Mouse (Mus musculus) liver, embryonic 13.5 days (tissue): Measurements from ENCODE around the gene Sppl2c. TPM values are rescaled to one million over a fixed set of nuclear protein-coding genes. Genes with fewer than 3 reads are reported as not detected.

Source experiments
- ATAC-seq: fragments of 200-750 bp; cut with Nextera tagmentation; 2 replicates; pipeline ENCODE4 v1.8.0; 2017; ENCODE audit warnings: low read depth, mild to moderate bottlenecking, moderate number of reproducible peaks, moderate library complexity
- DNase-seq: peaks from one replicate; pipeline ENCODE4 v3.0.0; 2022
- H3K27ac ChIP-seq: fragments of 300-500 bp; sonication (generic); 2 replicates; pipeline ENCODE4 v1.5.1; 2015; ENCODE audit warnings: moderate library complexity, mild to moderate bottlenecking, inconsistent platforms
- H3K27me3 ChIP-seq: fragments of 300-500 bp; sonication (generic); 2 replicates; pipeline ENCODE4 v1.6.1; 2015; ENCODE audit warnings: mild to moderate bottlenecking, inconsistent platforms
- H3K36me3 ChIP-seq: fragments of 300-500 bp; sonication (generic); 2 replicates; pipeline ENCODE4 v1.6.1; 2015; ENCODE audit warnings: mild to moderate bottlenecking, inconsistent platforms
- H3K4me1 ChIP-seq: fragments of 300-500 bp; sonication (generic); replicated peaks from 2 replicates; pipeline ENCODE4 v1.6.1; 2015; ENCODE audit warnings: inconsistent platforms
- H3K4me2 ChIP-seq: fragments of 300-500 bp; sonication (generic); 2 replicates; pipeline ENCODE4 v1.6.1; 2015; ENCODE audit warnings: inconsistent platforms, mild to moderate bottlenecking, moderate library complexity
- H3K4me3 ChIP-seq: fragments of 300-500 bp; sonication (generic); replicated peaks from 2 replicates; pipeline ENCODE4 v1.5.1; 2015; ENCODE audit warnings: mild to moderate bottlenecking, inconsistent platforms
- H3K9ac ChIP-seq: fragments of 300-500 bp; sonication (generic); 2 replicates; pipeline ENCODE4 v1.6.1; 2015; ENCODE audit warnings: mild to moderate bottlenecking, inconsistent platforms
- H3K9me3 ChIP-seq: fragments of 300-500 bp; sonication (generic); replicated peaks from 2 replicates; pipeline ENCODE4 v1.6.1; 2016; ENCODE audit warnings: inconsistent platforms
- WGBS: fragments of 180-500 bp; shearing (Covaris S2); methylation state at CpG from one replicate; pipeline ENCODE4 v1.1.7; 2015; ENCODE audit not compliant: insufficient replicate concordance; 5-methylcytosine and 5-hydroxymethylcytosine counted together
- polyA plus RNA-seq: library from polyadenylated mRNA; unstranded; fragments of >200 nt; fragmentation: Nextera tagmentation; extraction: Ambion mirVana; gene quantifications from 2 replicates; pipeline ENCODE4 v1.2.1, GENCODE M21; 2015

Sppl2c gene
- polyA plus RNA-seq: not detected in 2 replicates

DNA sequence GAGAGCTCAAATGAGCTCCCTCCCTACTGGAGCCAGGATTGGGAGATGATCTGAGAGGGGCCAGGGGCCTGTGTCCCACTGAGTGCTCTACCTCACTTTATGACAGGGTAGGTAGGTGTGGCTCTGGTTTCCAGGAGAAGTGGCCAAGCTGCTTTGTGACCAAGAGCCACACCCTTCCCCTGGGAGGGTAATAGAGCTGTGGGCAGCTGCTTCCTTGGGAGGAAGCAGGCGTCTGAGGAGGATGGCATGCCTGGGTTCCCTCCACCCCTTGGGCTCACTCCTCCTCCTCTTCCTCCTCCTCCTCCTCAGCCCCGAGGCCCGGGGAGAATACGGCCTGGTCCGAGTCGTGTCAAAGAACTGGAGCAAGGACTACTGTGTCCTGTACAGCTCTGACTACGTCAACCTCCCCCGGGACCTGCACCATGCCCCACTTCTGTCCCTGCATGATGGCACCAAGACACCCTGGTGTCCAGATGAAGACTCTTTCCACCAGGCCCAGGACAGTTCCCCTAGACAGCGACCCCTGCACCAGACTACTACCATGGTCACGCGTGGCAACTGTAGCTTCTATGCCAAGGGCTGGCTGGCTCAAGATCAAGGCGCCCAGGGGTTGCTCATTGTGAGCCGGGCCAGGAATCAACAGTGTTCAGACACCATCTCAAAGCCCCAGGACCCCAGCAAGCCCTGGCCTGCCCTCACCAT lies at the start of gene Sppl2c:
Gene Sppl2c (plus strand): TSS at position 193 of the 702 bp plus-strand sequence.
- no peaks in the 10 kb centered on the region for H3K36me3 ChIP-seq
- H3K27me3 ChIP-seq: no peaks in the 10 kb centered on the region
- H3K4me1 ChIP-seq: no peaks in the 10 kb centered on the region
- no peak for DNase-seq
- WGBS: 69% methylated on average over 13 of the region's 13 CpGs
- H3K9ac ChIP-seq: no peak within 1 kb of the TSS
- no peaks in the 10 kb centered on the region for H3K9me3 ChIP-seq
- no peak for ATAC-seq
- H3K27ac ChIP-seq: no peak within 1 kb of the TSS
- no peak within 1 kb of the TSS for H3K4me2 ChIP-seq
- H3K4me3 ChIP-seq: no peak within 1 kb of the TSS

- peaks cover 25% of the 10 kb centered on the region for H3K27me3 ChIP-seq
- no peak for ATAC-seq
- WGBS: 48% methylated on average over 3 of the region's 3 CpGs
- H3K36me3 ChIP-seq: no peaks in the 10 kb centered on the region
- no peaks in the 10 kb centered on the region for H3K9me3 ChIP-seq
- no peak overlapping the region for H3K4me2 ChIP-seq
- no peak overlapping the region for H3K9ac ChIP-seq
- DNase-seq: no peak
- no peaks in the 10 kb centered on the region for H3K4me1 ChIP-seq
- no peak overlapping the region for H3K27ac ChIP-seq
- H3K4me3 ChIP-seq: no peak overlapping the region
Measured at GRCm38 (mm10) chr11:104138976-104139375, 47.2 kb upstream of the Sppl2c start.

DNA sequence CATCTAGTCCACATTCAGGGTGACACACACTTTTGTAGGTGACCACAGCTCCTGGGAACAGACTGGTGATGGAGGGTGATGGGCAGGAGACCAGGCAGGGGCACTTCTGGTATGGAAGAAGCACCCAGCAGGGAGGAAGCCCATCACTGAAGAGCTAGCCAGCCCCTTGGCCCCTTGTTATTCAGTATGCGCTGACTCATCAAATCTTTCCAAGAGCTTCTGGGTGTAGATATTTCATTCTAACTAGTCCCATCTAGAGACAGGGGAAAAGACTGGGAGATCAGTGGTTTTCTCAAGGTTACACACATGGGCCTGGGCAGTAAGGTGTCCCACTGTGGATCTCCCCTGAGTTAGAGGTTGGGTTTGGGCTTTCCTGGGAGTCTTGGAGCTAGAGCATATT lies 41.2 kb upstream of the Sppl2c start:
- Histone ChIP-seq H3K27me3 (no peaks in the 10 kb centered on the region), H3K9ac (no peak overlapping the region), H3K4me1 (no peaks in the 10 kb centered on the region), H3K27ac (no peak overlapping the region), H3K36me3 (no peaks in the 10 kb centered on the region), H3K9me3 (no peaks in the 10 kb centered on the region), H3K4me2 (no peak overlapping the region), H3K4me3 (no peak overlapping the region)
- 75% methylated on average over 1 of the region's 1 CpGs for WGBS
- ATAC-seq (no peak), DNase-seq (no peak)

- Histone ChIP-seq H3K9me3 (no peaks in the 10 kb centered on the region), H3K4me2 (no peak overlapping the region), H3K27me3 (no peaks in the 10 kb centered on the region), H3K4me1 (no peaks in the 10 kb centered on the region), H3K4me3 (no peak overlapping the region), H3K9ac (no peak overlapping the region), H3K36me3 (no peaks in the 10 kb centered on the region), H3K27ac (no peak overlapping the region)
- no peak for DNase-seq
- ATAC-seq: no peak
- WGBS: 49% methylated on average over 7 of the region's 7 CpGs
Measured at GRCm38 (mm10) chr11:104148787-104149186, 37.3 kb upstream of the Sppl2c start.

DNA sequence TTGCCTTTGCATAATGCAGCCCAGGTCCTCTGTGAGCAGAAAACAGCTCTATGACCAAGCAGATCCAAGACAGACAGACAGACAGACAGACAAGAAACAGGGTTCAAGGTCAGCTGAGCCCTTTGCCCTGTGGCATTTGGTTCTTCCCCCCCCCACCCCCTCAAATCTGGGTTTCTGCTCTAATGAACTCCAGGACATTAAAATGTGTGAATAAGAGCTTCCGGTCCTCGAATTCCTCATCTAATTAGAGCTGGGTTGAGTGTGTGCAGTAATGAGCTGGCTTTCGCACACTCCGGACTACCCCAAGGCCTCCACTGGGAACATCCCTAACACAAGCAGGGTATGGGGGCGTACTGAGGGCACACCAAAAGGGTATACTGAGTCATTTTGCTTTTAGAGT lies 35.2 kb upstream of the Sppl2c start:
- ATAC-seq (no peak), DNase-seq (no peak)
- no peaks in the 10 kb centered on the region for H3K9me3 ChIP-seq
- no peak overlapping the region for H3K4me2 ChIP-seq
- H3K27me3 ChIP-seq: peaks cover 5% of the 10 kb centered on the region; the same call in 1 of the 2 replicates
- H3K36me3 ChIP-seq: no peaks in the 10 kb centered on the region
- H3K4me3 ChIP-seq: no peak overlapping the region
- H3K9ac ChIP-seq: no peak overlapping the region
- WGBS: 59% methylated on average over 5 of the region's 5 CpGs
- H3K27ac ChIP-seq: no peak overlapping the region
- H3K4me1 ChIP-seq: no peaks in the 10 kb centered on the region

DNA sequence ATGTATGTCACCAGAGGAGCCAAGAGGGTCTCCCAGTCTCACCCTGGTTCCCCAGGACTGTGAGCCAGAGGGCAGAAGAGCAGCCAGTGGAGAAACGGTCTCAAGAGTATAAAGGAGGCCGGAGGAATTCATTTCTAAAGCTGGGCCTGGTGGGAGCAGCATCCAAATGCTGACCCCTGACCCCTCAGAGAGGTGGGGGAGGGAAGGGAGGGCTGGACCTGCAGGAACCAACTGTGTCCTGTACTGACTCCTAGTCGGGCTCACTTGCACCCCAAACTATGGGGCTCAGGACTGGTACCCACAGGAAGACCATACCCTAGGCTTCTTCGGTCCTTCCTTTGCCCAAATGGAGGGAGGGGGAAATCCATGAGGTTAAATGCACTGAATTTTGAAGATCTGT lies 31.8 kb upstream of the Sppl2c start:
- no peaks in the 10 kb centered on the region for H3K36me3 ChIP-seq
- H3K9me3 ChIP-seq: no peaks in the 10 kb centered on the region
- no peak overlapping the region for H3K9ac ChIP-seq
- DNase-seq (no peak), ATAC-seq (no peak)
- no peaks in the 10 kb centered on the region for H3K4me1 ChIP-seq
- H3K27me3 ChIP-seq: peaks cover 39% of the 10 kb centered on the region
- WGBS: 51% methylated on average over 4 of the region's 4 CpGs
- no peak overlapping the region for H3K27ac ChIP-seq
- H3K4me3 ChIP-seq: no peak overlapping the region
- H3K4me2 ChIP-seq: no peak overlapping the region

- Histone ChIP-seq H3K4me1 (no peaks in the 10 kb centered on the region), H3K9me3 (no peaks in the 10 kb centered on the region), H3K4me3 (no peak overlapping the region), H3K36me3 (no peaks in the 10 kb centered on the region), H3K4me2 (no peak overlapping the region), H3K27me3 (peaks cover 44% of the 10 kb centered on the region), H3K27ac (no peak overlapping the region), H3K9ac (no peak overlapping the region)
- ATAC-seq (no peak), DNase-seq (no peak)
- 42% methylated on average over 9 of the region's 9 CpGs for WGBS
Measured at GRCm38 (mm10) chr11:104154820-104155635, 31.1 kb upstream of the Sppl2c start.

DNA sequence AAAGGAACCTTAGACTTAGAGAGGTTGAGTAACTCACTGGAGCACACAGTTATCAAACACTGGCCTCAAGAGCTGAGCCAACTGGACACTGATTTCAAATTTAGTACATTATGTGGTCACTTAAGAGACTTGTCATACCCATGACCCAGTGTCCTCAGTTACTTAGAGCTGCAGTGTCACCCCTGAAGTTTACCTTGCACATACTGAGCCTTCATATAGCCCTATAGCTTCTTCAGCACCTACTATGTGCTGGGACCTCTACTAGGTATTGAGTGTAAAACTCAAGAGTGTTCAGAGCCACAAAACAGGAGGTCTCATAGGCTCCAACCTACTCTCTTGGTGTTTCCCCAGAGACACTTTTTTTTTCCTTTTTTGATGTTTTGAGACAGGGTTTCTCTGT lies 30.2 kb upstream of the Sppl2c start:
- H3K9me3 ChIP-seq: no peaks in the 10 kb centered on the region
- peaks cover 44% of the 10 kb centered on the region for H3K27me3 ChIP-seq
- H3K4me2 ChIP-seq: no peak overlapping the region
- no peak overlapping the region for H3K4me3 ChIP-seq
- H3K9ac ChIP-seq: no peak overlapping the region
- ATAC-seq: no peak
- no peaks in the 10 kb centered on the region for H3K36me3 ChIP-seq
- no peaks in the 10 kb centered on the region for H3K4me1 ChIP-seq
- no peak for DNase-seq
- no peak overlapping the region for H3K27ac ChIP-seq

DNA sequence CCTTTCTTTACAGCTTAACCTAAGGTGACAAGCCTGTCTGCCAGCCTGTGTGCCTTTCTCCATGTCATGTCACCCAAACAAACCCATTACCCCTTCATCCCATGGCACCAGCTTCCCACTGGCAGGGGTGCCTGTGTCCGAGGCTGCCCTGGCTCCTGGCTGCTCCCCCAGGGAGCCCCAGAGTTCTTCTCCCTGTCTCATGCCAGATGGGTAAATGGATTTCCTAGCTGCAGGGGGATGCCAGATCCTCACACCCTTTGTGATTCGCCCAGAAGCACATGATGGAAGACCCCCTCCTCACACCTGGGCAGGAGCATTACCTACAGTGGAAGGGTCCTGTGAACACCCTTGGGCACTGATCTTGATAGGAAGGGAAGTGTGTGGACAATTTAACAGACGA lies 29.7 kb upstream of the Sppl2c start:
- H3K9ac ChIP-seq: no peak overlapping the region
- no peak overlapping the region for H3K27ac ChIP-seq
- no peaks in the 10 kb centered on the region for H3K36me3 ChIP-seq
- no peak overlapping the region for H3K4me3 ChIP-seq
- no peaks in the 10 kb centered on the region for H3K4me1 ChIP-seq
- H3K4me2 ChIP-seq: no peak overlapping the region
- DNase-seq (no peak), ATAC-seq (no peak)
- H3K27me3 ChIP-seq: peaks cover 44% of the 10 kb centered on the region
- 36% methylated on average over 3 of the region's 3 CpGs for WGBS
- H3K9me3 ChIP-seq: no peaks in the 10 kb centered on the region

DNA sequence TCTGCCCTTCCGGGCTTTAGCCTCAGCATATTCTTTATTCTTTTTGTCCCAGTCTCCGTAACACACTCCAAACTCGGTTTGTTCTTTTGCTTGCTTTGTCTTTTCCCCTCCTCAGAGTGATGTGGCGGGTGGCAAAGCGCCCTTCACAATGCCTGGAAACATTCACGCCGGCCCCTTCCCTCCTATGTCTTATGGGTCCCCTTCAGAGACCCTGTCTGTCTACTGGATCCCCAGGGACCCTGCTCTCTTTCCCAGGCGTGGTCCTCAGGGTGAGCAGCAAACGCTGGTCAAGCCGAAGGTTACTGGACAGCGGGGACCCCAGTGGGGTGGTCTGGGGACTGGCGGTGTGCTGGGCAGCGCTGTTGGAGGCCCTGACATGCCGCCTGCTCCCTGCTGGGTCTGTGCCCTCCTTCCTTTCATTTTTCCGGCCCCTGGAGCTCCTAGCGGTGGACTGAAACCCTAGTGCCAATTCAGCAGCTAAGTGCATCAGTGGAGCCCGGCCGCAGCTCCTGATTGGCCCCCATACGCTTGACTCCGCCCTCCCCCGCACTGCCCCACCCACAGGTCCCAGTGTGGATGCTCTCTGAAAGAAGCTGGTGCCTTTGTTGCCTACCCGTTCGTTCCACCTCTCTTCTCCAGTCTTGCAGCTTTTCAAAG lies 28.4 kb upstream of the Sppl2c start:
- 7% methylated on average over 23 of the region's 23 CpGs for WGBS
- peak overlapping the region; percentile 21; the same call in 1 of the 2 replicates for H3K4me2 ChIP-seq
- H3K4me3 ChIP-seq: no peak overlapping the region
- H3K4me1 ChIP-seq: no peaks in the 10 kb centered on the region
- no peaks in the 10 kb centered on the region for H3K36me3 ChIP-seq
- no peak overlapping the region for H3K27ac ChIP-seq
- no peaks in the 10 kb centered on the region for H3K9me3 ChIP-seq
- peaks cover 44% of the 10 kb centered on the region for H3K27me3 ChIP-seq
- no peak overlapping the region for H3K9ac ChIP-seq
- ATAC-seq (no peak), DNase-seq (peak; percentile 18)

- no peak overlapping the region for H3K9ac ChIP-seq
- H3K4me3 ChIP-seq: no peak overlapping the region
Measured at GRCm38 (mm10) chr11:104158260-104158907, 27.7 kb upstream of the Sppl2c start.

More at GRCm38 (mm10) chr11:104158260-104158907, 27.7 kb upstream of the Sppl2c start:
- DNase-seq: no peak
- peaks cover 44% of the 10 kb centered on the region for H3K27me3 ChIP-seq
- no peaks in the 10 kb centered on the region for H3K9me3 ChIP-seq
- ATAC-seq: no peak
- H3K4me1 ChIP-seq: no peaks in the 10 kb centered on the region
- no peak overlapping the region for H3K4me2 ChIP-seq
- no peak overlapping the region for H3K27ac ChIP-seq
- H3K36me3 ChIP-seq: no peaks in the 10 kb centered on the region
- 12% methylated on average over 17 of the region's 17 CpGs for WGBS
